Mouse (Mus musculus) heart, postnatal 0 days (tissue): ENCODE measurements around the gene 2700097O09Rik. TPM values are rescaled to one million over a fixed set of nuclear protein-coding genes. Genes with fewer than 3 reads are reported as not detected.

Source experiments
- ATAC-seq: fragments of 200-750 bp; cut with Nextera tagmentation; 2 replicates; pipeline ENCODE4 v1.8.0; 2017; ENCODE audit warnings: low read depth, moderate number of reproducible peaks, moderate library complexity; ENCODE audit not compliant: insufficient read depth
- DNase-seq: peaks from one replicate; pipeline ENCODE4 v3.0.0-alpha.2; 2016; ENCODE audit warnings: low spot score
- H3K27ac ChIP-seq: fragments of 300-500 bp; sonication (generic); 2 replicates; pipeline ENCODE4 v1.5.1; 2014; ENCODE audit warnings: low read depth, mild to moderate bottlenecking
- H3K27me3 ChIP-seq: fragments of 300-500 bp; sonication (generic); 2 replicates; pipeline ENCODE4 v1.6.1; 2014; ENCODE audit warnings: low read length, mixed read lengths; ENCODE audit not compliant: control insufficient read depth, insufficient read depth
- H3K36me3 ChIP-seq: fragments of 300-500 bp; sonication (generic); replicated peaks from 2 replicates; pipeline ENCODE4 v1.6.1; 2014; ENCODE audit warnings: low read length, mixed read lengths; ENCODE audit not compliant: control insufficient read depth, insufficient read depth
- H3K4me1 ChIP-seq: fragments of 300-500 bp; sonication (generic); 2 replicates; pipeline ENCODE4 v1.6.1; 2014; ENCODE audit warnings: antibody characterized with exemption; ENCODE audit not compliant: control insufficient read depth, insufficient read depth
- H3K4me2 ChIP-seq: fragments of 300-500 bp; sonication (generic); 2 replicates; pipeline ENCODE4 v1.6.1; 2014; ENCODE audit warnings: low read depth, mild to moderate bottlenecking, low read length, moderate library complexity
- H3K4me3 ChIP-seq: fragments of 300-500 bp; sonication (generic); 2 replicates; pipeline ENCODE4 v1.5.1; 2014; ENCODE audit warnings: low read depth, low read length
- H3K9ac ChIP-seq: fragments of 300-500 bp; sonication (generic); replicated peaks from 2 replicates; pipeline ENCODE4 v1.6.1; 2014; ENCODE audit warnings: low read depth, low read length, mixed read lengths
- H3K9me3 ChIP-seq: fragments of 300-500 bp; sonication (generic); replicated peaks from 2 replicates; pipeline ENCODE4 v1.6.1; 2016; ENCODE audit warnings: low read length; ENCODE audit not compliant: control insufficient read depth
- CTCF ChIP-seq: IDR thresholded peaks from 2 replicates; pipeline ENCODE4 v1.5.1; 2016; ENCODE audit warnings: antibody characterized with exemption, control low read depth, low read depth
- EP300 ChIP-seq: IDR thresholded peaks from 2 replicates; pipeline ENCODE4 v1.6.1; 2016; ENCODE audit warnings: antibody characterized with exemption, low read depth
- WGBS: fragments of 180-500 bp; shearing (Covaris S2); extraction: QIAGEN DNeasy Blood & Tissue Kit; methylation state at CpG from one replicate; pipeline ENCODE4 v1.1.7; 2014; 5-methylcytosine and 5-hydroxymethylcytosine counted together
- polyA plus RNA-seq: library from polyadenylated mRNA; unstranded; fragments of >200 nt; fragmentation: Nextera tagmentation; extraction: Ambion mirVana; gene quantifications from 2 replicates; pipeline ENCODE4 v1.2.1, GENCODE M21; 2015
- total RNA-seq: library from RNA; depleted of rRNA; stranded (reverse); fragments of >200 nt; gene quantifications from 2 replicates; pipeline ENCODE4 v1.2.3, GENCODE M21; 2014; ENCODE audit warnings: low replicate concordance; rRNA removed

Gene 2700097O09Rik
- total and polyA plus RNA-seq, 2 experiments from 2014 or later, result 15.3 to 19.1 TPM

GRCm38 (mm10) chr12:54999016-54999690 is 80.8 kb downstream of the 2700097O09Rik start:
- H3K4me3 ChIP-seq, result no peak overlapping the region
- H3K9me3 ChIP-seq, result no peaks in the 10 kb centered on the region
- TF ChIP-seq EP300, result no peak
- TF ChIP-seq CTCF, result no peak
- no peaks in the 10 kb centered on the region for H3K4me1 ChIP-seq
- no peak overlapping the region for H3K4me2 ChIP-seq
- no peak overlapping the region for H3K27ac ChIP-seq
- 75% methylated on average over 14 of the region's 14 CpGs for WGBS
- H3K27me3 ChIP-seq, result no peaks in the 10 kb centered on the region
- no peaks in the 10 kb centered on the region for H3K36me3 ChIP-seq
- ATAC-seq (no peak), DNase-seq (no peak)
- no peak overlapping the region for H3K9ac ChIP-seq

- no peak for TF ChIP-seq EP300
- TF ChIP-seq CTCF, result no peak
- Histone ChIP-seq H3K4me1 (no peaks in the 10 kb centered on the region), H3K4me2 (no peak overlapping the region), H3K27ac (no peak overlapping the region), H3K9me3 (no peaks in the 10 kb centered on the region), H3K9ac (no peak overlapping the region), H3K4me3 (no peak overlapping the region), H3K27me3 (no peaks in the 10 kb centered on the region), H3K36me3 (no peaks in the 10 kb centered on the region)
- no peak for DNase-seq
- 54% methylated on average over 5 of the region's 5 CpGs for WGBS
- ATAC-seq, result no peak
Measured at GRCm38 (mm10) chr12:54998411-54998810, 81.5 kb downstream of the 2700097O09Rik start.

- no peak overlapping the region for H3K4me2 ChIP-seq
- no peak for DNase-seq
- no peak overlapping the region for H3K27ac ChIP-seq
- no peak for TF ChIP-seq CTCF
- no peak for TF ChIP-seq EP300
- H3K4me1 ChIP-seq, result no peaks in the 10 kb centered on the region
- WGBS, result 78% methylated on average over 6 of the region's 6 CpGs
- H3K9me3 ChIP-seq, result no peaks in the 10 kb centered on the region
- H3K4me3 ChIP-seq, result no peak overlapping the region
- ATAC-seq, result no peak
- H3K36me3 ChIP-seq, result no peaks in the 10 kb centered on the region
- H3K9ac ChIP-seq, result no peak overlapping the region
- no peaks in the 10 kb centered on the region for H3K27me3 ChIP-seq
Measured at GRCm38 (mm10) chr12:54996979-54997474, 82.9 kb downstream of the 2700097O09Rik start.

- H3K4me3 ChIP-seq, result no peak overlapping the region
- no peaks in the 10 kb centered on the region for H3K9me3 ChIP-seq
- H3K4me2 ChIP-seq, result no peak overlapping the region
- DNase-seq (no peak), ATAC-seq (no peak)
- H3K27ac ChIP-seq, result no peak overlapping the region
- no peak for TF ChIP-seq EP300
- no peak for TF ChIP-seq CTCF
- H3K36me3 ChIP-seq, result no peaks in the 10 kb centered on the region
- H3K9ac ChIP-seq, result no peak overlapping the region
- no peaks in the 10 kb centered on the region for H3K4me1 ChIP-seq
- H3K27me3 ChIP-seq, result no peaks in the 10 kb centered on the region
- WGBS, result 56% methylated on average over 3 of the region's 3 CpGs
Measured at GRCm38 (mm10) chr12:54995965-54996364, 83.9 kb downstream of the 2700097O09Rik start.

Other genes starting within 250 kb of the 2700097O09Rik start
- 454 and 487 TPM in 2 replicates for gene Cfl2, start 217.2 kb downstream of the 2700097O09Rik start, total RNA-seq
- 555 and 561 TPM in 2 replicates for gene Cfl2, start 217.2 kb downstream of the 2700097O09Rik start, polyA plus RNA-seq
- gene Gm20403, start 93.6 kb downstream of the 2700097O09Rik start, total RNA-seq, result not detected in 2 replicates
- gene Gm20403, start 93.6 kb downstream of the 2700097O09Rik start, polyA plus RNA-seq, result not detected in 2 replicates
- gene Baz1a, start 65.8 kb downstream of the 2700097O09Rik start, total RNA-seq, result 3.5 and 5.8 TPM in 2 replicates
- 6.9 and 8.3 TPM in 2 replicates for gene Baz1a, start 65.8 kb downstream of the 2700097O09Rik start, polyA plus RNA-seq
- gene Srp54a, start 152 bp upstream of the 2700097O09Rik start, total RNA-seq, result 50.7 and 51.4 TPM in 2 replicates
- 134 and 142 TPM in 2 replicates for gene Srp54a, start 152 bp upstream of the 2700097O09Rik start, polyA plus RNA-seq
- 9.2 and 13.1 TPM in 2 replicates for gene Fam177a, start 44.4 kb upstream of the 2700097O09Rik start, total RNA-seq
- gene Fam177a, start 44.4 kb upstream of the 2700097O09Rik start, polyA plus RNA-seq, result 22.2 and 22.5 TPM in 2 replicates
- 19.7 and 28.0 TPM in 2 replicates for gene Srp54b, start 75.0 kb upstream of the 2700097O09Rik start, total RNA-seq
- 50.2 and 50.7 TPM in 2 replicates for gene Srp54b, start 75.0 kb upstream of the 2700097O09Rik start, polyA plus RNA-seq
- gene 1700047I17Rik2, start 119.5 kb upstream of the 2700097O09Rik start, total RNA-seq, result not detected in 2 replicates
- not detected in 2 replicates for gene 1700047I17Rik2, start 119.5 kb upstream of the 2700097O09Rik start, polyA plus RNA-seq
- 28.6 and 31.3 TPM in 2 replicates for gene Srp54c, start 150.1 kb upstream of the 2700097O09Rik start, total RNA-seq
- 59.3 and 62.4 TPM in 2 replicates for gene Srp54c, start 150.1 kb upstream of the 2700097O09Rik start, polyA plus RNA-seq
- gene 1110008L16Rik, start 219.5 kb upstream of the 2700097O09Rik start, total RNA-seq, result 5.7 and 6.0 TPM in 2 replicates
- gene 1110008L16Rik, start 219.5 kb upstream of the 2700097O09Rik start, polyA plus RNA-seq, result 6.5 and 7.3 TPM in 2 replicates
- gene Ppp2r3c, start 222.9 kb upstream of the 2700097O09Rik start, total RNA-seq, result 4.0 and 4.3 TPM in 2 replicates
- gene Ppp2r3c, start 222.9 kb upstream of the 2700097O09Rik start, polyA plus RNA-seq, result 10.1 and 10.6 TPM in 2 replicates